Mouse (Mus musculus): Measurements from ENCODE around the gene Lsamp. TPM values are rescaled to one million over a fixed set of nuclear protein-coding genes. Genes with fewer than 3 reads are reported as not detected.

Gene Lsamp
- total RNA-seq, 2 experiments from 2014 or later = 1.1 to 1.8 TPM

- no peak for DNase-seq
Observed at GRCm38 (mm10) chr16:40271859-40272258, 287.7 kb downstream of the Lsamp start.

DNA sequence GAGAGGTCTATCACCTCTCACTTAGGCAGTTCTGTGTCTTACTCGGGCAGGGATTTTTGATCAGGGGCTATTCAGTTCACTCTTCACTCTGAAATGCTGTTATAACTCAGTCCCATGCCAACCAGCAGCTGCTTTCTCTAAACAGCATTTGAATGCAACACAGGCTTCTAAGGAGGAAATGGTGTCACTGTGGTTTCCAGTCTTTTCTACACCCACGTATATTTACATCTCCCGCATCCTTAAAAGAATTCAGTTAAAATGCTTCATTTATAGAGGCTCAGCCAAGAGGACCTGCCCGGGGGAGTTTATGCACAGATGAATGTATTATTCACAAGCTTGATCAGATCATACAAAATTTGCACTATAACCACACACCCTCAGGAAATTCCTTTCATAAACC is 306.0 kb downstream of the Lsamp start:
- no peak for DNase-seq

GRCm38 (mm10) chr16:40294296-40294882 is 310.2 kb downstream of the Lsamp start:
- DNase-seq = no peak

DNA sequence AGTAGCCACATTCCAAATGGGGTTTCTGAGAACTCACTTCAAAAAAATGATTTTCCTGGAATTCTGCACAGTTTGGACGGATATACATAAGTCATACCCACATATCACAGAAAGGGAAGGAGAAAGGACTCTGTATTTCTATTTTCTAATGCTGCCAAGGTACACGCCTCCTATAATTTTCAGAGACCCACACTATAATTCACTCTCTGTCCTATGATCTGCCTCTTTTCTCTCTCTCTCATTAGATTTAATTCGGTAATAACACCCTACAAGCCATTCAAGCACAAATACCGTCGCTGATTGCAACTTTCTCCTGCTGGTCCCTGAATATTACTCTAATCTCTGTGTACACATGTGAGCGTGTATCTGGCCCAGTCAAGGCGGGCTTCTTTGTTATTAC is 311.1 kb downstream of the Lsamp start:
- no peak for DNase-seq

GRCm38 (mm10) chr16:40307666-40308065 is 323.5 kb downstream of the Lsamp start:
- no peak for DNase-seq

GRCm38 (mm10) chr16:40316199-40316598 is 332.0 kb downstream of the Lsamp start:
- no peak for DNase-seq

DNA sequence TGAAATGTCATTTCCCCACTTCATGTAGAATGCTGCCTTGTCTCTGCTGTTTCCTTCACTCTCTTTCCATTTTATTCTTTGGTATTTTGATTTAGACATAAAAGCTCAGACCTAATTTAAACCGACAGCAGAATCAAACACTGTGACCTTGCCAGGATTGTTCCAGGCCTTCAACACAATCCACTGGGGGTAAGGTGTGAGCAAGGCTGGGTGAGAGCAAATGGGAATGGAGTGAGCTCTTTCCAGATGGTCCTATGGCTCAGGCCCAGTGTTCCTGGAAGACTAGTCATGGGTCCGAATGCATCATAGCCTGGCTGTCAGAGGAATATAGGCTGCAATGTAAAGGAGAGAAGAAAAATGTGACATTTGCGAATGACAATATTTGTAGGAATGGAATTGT is 340.6 kb downstream of the Lsamp start:
- DNase-seq = no peak

- no peak for DNase-seq
Observed at GRCm38 (mm10) chr16:40328249-40328820, 344.2 kb downstream of the Lsamp start.

GRCm38 (mm10) chr16:40369677-40370076 is 385.5 kb downstream of the Lsamp start:
- no peak for DNase-seq

- no peak for DNase-seq
Observed at GRCm38 (mm10) chr16:40371291-40371690, 387.1 kb downstream of the Lsamp start.

DNA sequence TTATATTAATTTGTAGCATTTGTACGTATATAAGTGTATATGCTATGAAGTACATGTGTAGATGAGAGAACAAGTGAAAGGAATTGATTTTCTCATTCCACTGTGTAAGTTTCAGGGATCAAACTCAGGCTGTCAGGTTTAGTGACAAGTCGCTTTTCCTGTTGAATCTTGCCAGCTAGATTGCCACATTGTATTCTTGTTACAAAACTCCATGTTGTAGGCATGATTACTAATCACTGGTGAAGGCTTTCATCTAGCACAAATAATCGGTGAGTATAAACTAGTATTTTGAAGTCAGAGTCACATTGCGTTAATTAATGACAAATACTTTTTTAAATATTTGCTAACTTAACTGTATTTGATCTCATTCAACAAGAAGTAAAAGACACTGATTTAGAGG is 391.2 kb downstream of the Lsamp start:
- no peak for DNase-seq

- DNase-seq = no peak
Observed at GRCm38 (mm10) chr16:40377129-40377799, 393.1 kb downstream of the Lsamp start.

- no peak for DNase-seq
Observed at GRCm38 (mm10) chr16:40392106-40392505, 407.9 kb downstream of the Lsamp start.

DNA sequence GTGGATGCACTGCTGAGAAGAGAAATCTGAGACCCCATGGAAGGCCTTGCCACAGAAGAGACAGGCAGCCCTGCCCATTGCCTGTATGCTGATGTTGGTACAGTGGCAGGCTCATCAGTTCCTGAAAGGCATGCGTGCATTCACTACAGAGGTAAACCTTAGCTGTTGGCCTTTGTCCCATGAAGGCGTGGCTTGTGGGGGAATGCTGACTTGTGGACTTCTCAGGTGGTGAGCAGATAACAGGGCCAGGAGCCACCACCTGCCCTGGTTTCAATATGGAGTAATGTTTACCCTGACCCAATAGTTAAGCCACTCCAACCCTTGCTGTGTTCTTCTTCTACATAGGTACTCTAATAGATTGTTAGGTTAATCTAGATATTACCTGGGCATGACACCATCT is 415.4 kb downstream of the Lsamp start:
- no peak for DNase-seq

DNA sequence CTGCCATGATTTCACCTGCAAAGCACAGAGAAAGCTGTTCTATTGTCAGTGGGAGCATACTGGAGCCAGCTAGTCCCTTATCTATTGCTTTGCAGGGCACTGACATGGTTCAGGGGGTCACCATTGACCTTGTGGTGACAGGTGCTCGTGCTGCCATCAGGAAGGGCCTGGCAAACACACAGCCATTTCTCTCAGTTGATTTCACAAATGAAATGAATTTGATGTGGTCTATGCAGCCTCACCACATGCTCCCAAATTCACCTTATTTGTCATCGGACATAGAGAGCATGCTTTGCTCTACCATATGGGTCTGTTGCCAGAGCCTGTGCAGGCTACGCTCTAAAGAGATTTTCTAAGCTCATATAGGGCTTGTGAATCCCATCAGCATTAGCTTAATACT is 450.1 kb downstream of the Lsamp start:
- no peak for DNase-seq

DNA sequence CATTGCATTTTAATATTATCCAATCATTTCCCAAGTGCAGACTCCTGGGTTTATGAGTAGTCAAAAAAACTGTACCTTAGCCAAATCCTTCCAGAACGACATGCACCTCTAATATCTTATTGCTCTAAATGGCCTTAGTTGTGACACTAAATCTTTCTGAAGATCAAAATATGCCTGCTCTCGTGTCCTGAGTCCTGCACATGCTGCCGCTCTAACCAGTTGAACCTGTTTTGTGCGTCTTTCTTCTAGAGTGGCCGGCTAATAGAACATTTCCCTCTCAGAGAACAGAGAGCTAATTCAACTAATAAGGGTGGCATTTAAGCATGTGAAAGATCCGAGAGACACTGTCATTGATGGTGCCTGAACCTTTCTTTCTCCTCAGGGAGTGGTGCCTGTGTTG is 452.3 kb downstream of the Lsamp start:
- DNase-seq = no peak

DNA sequence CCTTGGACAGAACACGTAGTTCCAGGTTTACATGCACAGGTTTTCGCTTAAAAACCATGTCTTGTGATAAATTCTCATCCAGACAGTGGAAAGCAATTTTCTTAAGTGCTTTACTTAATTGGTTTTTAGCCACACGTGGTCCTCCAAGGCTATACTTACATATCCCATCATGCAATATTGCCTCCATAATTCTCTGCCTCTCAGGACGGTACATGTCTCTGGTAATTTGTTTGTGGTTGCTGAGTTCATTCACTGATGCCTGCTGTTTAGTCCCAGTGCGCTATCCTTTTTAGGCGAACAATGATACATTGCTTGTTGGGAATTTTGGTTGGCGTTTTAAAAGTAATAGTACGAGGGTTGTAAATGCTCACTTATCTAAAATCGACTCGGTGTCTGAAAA is 453.7 kb downstream of the Lsamp start:
- no peak for DNase-seq

DNA sequence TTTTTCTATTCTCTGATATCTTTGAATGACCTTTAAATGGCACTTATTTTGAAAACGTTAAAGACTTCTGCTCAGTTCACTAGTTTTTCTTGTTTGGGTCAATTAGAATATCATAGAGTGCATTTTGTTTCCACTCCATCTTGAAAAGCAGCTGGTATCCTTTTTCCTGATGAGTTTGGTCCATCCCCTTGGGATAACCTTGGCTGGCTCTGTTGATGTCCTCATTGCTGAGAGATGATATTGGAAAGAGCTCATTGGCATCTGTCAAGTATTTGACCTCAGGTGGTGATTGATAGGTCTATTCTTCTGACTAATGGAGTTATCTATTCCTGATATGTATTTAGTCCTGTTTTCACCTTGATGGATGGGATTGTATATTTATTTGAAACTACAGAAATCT is 454.7 kb downstream of the Lsamp start:
- DNase-seq = no peak

DNA sequence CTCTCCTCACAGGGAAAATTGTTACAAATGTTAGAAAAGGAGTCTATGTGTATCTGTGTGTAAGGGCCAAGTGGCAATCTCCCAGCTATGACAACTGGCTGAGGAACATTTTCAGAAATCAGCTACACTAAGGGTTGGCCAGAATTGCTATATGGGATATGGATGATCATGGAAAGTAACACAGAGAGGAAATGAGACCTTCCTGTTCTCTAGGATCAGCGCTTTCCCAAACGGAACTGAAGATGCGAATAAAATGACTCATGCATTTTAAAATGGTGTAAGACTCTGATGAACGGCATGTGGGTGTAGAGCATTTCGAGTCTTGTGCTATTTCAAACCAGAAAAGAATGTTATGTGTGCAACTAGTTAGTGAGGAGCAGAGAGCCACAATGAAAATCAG is 462.4 kb downstream of the Lsamp start:
- DNase-seq = no peak

DNA sequence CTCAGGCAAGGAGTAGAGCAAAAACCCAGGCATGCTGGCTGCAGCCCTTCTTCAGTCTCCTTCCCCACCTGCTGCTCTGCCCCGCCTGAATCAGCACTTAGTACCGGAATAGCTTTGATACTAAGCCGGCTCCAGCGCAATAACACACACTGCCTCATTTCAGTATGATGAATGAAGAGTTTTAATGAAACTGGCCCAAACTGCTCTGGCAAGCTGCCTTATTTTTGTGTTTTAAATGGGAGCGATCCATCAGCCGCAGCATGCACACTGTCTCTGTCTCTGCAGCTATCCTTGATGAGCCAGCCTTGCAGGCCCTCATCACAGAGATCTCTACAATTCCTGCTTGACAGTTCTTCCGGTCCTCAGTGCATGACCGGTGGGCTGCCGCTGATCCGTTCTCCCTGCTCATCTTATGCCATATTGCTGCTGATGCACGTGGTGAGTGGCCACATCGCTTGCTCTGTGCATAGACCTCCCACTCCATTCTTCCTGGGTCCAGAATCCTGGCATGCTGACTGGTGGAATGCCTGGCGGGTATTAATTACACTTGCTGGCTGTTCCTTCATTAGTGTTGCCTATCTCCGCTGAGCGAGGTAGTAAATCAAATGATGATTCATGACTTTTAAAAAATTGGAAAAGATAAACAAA is 479.4 kb downstream of the Lsamp start:
- DNase-seq = no peak

GRCm38 (mm10) chr16:40466596-40466995 is 482.4 kb downstream of the Lsamp start:
- peak in 1 of 2 experiments; percentile 16 for DNase-seq

GRCm38 (mm10) chr16:40470946-40471345 is 486.8 kb downstream of the Lsamp start:
- DNase-seq = no peak

DNA sequence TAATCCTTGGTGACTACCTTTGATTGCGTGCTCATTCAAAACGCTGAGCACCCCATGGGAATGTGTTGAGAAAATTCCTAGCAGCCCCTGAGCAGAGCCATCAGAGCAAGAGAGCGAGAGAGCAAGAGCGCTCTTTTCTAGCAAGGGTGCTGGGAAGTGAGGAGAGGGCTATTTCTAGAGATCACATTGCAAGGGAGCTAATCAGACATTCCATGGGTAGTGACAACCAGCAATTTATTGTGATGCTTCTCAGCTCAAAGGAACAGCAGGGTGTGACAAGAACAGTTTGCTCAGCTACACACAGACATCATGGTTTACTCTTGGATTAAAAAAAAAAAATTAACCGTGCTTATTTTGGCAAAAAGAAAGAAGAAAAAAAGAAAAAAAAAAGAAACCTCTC is 487.8 kb downstream of the Lsamp start:
- DNase-seq = no peak

DNA sequence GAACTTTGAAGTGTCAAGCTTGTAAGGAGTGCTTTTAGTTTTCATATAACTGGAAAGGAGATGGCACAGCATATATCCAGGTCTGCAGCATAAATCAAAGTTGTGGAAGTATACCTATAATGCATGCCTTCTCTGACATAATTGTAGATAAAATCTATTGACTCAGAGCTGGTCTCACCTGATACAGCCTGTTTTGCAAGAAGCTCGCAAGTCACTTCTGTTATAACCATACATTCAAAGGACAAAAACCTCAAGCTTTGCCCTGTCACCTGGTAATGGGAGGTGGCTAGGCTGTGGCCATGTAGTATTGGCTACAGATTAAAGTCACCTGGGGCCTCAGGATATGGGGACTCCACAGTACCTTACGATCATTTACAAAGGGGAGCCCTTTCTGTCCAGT is 507.4 kb downstream of the Lsamp start:
- no peak for DNase-seq
